Mouse (Mus musculus) lung, adult 2 months (tissue): Measurements from ENCODE around the gene Fnbp1. TPM values are rescaled to one million over a fixed set of nuclear protein-coding genes. Genes with fewer than 3 reads are reported as not detected.

Experiments used
- DNase-seq: peaks from one replicate; pipeline ENCODE4 v3.0.0; 2022
- H3K4me1 ChIP-seq: fragments of 200-500 bp; 2 replicates; pipeline ENCODE4 v1.6.1; 2011; ENCODE audit warnings: low read length; ENCODE audit not compliant: control insufficient read depth, insufficient read depth
- H3K4me3 ChIP-seq: fragments of 200-500 bp; replicated peaks from 2 replicates; pipeline ENCODE3; 2011; ENCODE audit warnings: low read depth, mild to moderate bottlenecking, control low read depth, low read length; ENCODE audit errors: extremely low read depth
- CTCF ChIP-seq: fragments of 200-500 bp; IDR thresholded peaks from 2 replicates; pipeline ENCODE4 v1.5.1; 2011; ENCODE audit warnings: mild to moderate bottlenecking, low read length, control low read depth; ENCODE audit not compliant: insufficient read depth
- POLR2A ChIP-seq: fragments of 200-500 bp; IDR thresholded peaks from 2 replicates; pipeline ENCODE4 v1.6.1; 2011; ENCODE audit warnings: low read depth, mild to moderate bottlenecking, control low read depth, low read length, borderline replicate concordance; ENCODE audit errors: extremely low read depth
- WGBS: fragments of 180-500 bp; shearing (Covaris S2); methylation state at CpG from one replicate; pipeline ENCODE4 v1.1.7; 2018; 5-methylcytosine and 5-hydroxymethylcytosine counted together
- polyA plus RNA-seq: library from polyadenylated mRNA; depleted of rRNA; stranded (reverse); fragments of >200 nt; gene quantifications from 2 replicates; pipeline ENCODE4 v1.2.3, GENCODE M21; 2012

Fnbp1 gene
- polyA plus RNA-seq, 1 experiment = 47.4 TPM

DNA sequence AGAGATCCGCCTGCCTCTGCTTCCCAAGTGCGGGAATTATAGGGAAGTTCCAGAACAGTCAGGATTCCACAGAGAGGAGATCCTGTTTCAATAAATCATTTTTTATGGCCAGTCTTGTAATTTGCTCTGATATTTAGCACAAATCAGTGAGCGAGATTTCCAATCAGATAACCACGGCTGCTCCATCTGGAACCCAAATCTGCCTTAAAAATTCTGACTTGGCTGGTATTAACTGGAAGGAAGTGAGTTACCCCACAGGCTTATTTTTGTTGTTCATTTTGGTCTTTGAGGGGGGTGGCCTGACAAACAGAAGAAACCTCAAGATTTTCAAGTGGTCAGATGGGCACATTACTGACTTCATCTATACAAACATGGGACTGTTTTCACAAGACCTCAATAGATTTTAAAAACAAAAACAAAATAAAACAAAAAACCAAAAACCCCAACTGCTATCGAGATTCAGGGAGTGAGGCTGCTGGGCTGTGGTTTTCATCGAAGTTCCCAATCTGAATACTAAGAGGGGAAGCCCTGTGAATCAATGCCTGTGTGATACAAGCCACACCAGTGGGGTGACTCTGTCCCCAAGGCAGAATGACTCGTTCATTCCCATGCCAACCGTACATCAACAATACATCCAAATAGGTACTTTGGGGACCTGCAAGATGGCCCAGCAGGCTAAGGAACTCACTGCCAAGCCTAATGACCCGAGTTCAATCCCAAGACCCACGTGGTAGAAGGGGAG, 23.0 kb downstream of the Fnbp1 start:
- Histone ChIP-seq H3K4me3 (no peak overlapping the region), H3K4me1 (peaks cover 13% of the 10 kb centered on the region)
- no peak for DNase-seq
- WGBS = 80% methylated on average over 10 of the region's 10 CpGs
- no peak for TF ChIP-seq CTCF
- no peak for TF ChIP-seq POLR2A

DNA sequence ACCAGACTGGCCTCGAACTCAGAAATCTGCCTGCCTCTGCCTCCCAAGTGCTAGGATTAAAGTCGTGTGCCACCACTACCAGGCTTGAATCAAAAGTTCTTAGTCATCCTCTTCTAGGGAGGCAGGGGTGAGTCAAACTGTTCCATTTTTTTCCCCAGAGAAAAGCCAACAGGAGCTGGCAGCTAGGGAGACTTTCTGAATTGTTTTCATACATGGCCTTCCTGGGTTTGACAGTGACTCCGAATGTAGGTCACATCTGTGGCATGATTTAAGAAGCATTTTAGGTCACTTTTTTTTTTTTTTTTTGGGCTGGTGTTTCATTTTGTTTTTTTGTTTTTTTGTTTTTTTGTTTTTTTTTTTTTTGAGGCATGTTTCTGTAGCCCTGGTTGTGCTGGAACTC, 23.6 kb downstream of the Fnbp1 start:
- Histone ChIP-seq H3K4me1 (peaks cover 13% of the 10 kb centered on the region), H3K4me3 (no peak overlapping the region)
- DNase-seq = no peak
- WGBS = 65% methylated on average over 3 of the region's 3 CpGs
- TF ChIP-seq POLR2A (no peak), CTCF (no peak)

DNA sequence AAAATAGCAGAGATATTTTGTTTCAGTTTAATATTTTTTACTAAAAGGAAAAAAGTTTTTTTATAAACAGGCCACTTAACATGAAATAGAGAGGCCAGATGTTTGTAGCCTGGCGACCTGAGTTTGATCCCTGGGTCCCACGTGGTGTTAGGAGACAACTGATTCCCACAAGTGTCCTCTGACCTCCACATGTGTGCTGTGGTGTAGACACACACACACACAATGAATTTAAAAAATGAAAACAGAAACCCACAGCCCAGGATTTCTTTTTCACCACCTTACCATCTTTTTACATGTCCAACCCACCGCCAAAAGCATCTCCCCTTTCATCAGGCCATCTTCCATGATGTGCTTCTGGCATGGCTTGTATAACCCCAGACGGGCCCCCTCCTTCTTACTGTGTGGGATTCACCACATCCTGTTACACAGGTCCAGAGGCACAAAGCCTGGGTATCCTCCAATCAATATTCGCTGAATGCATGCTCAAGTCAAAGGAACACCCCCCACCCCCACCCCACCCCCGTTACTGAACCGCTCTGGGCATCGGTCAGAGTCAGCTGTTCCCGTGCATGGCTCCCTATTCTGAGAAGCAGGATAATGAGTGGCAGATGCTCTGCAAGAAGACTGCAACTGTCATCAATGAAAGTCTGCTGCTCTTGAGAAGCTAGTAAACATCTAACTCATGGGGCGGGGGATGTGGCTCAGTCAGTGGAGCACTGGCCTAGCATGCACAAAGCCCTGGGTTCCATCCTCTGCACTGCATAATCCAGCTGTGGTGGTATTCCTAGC, 25.7 kb downstream of the Fnbp1 start:
- Histone ChIP-seq H3K4me1 (peaks cover 13% of the 10 kb centered on the region), H3K4me3 (no peak overlapping the region)
- TF ChIP-seq CTCF (no peak), POLR2A (no peak)
- DNase-seq = no peak
- WGBS = 56% methylated on average over 10 of the region's 10 CpGs

DNA sequence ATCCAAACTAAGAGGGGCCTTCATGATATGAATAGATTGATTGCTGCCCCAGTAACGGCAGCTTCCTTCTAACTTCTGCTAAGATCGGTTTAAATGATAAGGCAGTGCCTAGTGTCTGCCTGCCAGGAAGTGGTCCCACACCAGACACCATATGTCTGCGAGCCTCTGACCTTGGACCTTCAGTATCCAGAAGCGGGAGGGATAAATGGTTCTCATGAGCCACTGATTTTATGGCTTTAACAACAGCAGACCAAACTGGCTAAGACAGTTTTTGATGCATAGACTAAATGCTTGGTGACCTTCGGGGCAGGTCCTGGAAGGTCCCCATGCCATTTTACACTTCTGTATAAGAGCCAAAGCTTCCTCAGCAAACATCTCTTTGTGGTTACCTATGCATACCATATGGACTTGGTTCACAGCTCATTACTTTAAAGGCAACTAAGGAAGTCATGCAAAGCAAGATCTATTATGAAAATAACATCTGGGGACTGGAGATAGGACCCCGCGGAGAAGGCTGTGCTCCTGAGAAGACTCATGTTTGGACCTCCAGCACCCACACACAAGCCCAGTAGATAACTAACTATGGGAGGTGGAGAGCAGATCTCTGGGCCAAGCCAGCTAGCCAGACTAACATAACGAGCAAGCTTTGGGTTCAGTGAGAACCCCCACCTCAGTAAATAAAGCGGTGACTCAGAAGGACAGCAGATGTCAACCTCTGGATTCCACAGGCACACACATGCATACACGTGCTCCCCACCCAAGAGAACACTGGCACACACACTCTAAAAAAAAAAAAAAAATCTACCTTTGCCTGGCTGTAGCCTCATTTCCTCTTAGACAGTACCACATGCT, 26.5 kb downstream of the Fnbp1 start:
- TF ChIP-seq POLR2A = no peak
- TF ChIP-seq CTCF = no peak
- DNase-seq = no peak
- H3K4me3 ChIP-seq = no peak overlapping the region
- H3K4me1 ChIP-seq = peaks cover 13% of the 10 kb centered on the region
- 44% methylated on average over 10 of the region's 10 CpGs for WGBS

DNA sequence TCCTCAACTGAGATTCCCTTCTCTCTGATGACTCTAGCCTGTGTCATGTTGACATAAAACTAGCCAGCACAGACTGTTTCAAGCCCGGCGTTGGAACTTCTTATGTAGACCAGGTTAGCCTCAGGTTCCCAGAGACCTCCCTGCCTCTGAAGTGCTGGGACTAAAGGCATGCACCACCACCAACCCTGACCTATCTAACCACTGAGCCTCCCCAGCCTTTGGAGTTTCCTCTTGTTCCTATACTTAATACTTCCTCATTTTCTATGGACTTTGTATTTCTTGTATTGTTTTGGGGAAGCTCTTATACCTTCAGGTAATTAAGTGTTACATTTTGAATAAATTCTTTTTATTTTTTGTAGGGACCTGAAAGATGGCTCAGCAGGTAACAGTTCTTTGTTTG, 27.6 kb downstream of the Fnbp1 start:
- no peak for TF ChIP-seq CTCF
- 84% methylated on average over 2 of the region's 2 CpGs for WGBS
- Histone ChIP-seq H3K4me1 (peaks cover 7% of the 10 kb centered on the region), H3K4me3 (no peak overlapping the region)
- no peak for DNase-seq

DNA sequence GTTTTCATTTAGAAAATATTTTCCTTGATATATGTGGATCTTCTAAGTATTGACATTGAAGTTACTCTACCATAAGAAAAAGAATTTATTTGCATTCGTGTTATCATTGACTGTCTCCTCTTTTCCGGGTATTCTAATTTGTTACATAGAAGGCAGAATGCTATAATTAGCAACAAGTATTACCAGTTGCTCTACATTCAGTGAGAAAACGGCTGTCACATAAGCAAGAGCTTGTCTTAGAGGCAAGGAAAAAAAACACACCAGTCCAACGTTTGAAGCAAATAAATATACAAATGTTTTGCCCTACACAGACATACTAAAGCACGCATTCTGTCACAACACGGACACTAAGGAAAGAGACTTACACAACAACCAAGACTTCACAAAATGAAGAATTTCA, 30.1 kb downstream of the Fnbp1 start:
- 50% methylated on average over 6 of the region's 6 CpGs for WGBS
- TF ChIP-seq CTCF = no peak
- TF ChIP-seq POLR2A = no peak

DNA sequence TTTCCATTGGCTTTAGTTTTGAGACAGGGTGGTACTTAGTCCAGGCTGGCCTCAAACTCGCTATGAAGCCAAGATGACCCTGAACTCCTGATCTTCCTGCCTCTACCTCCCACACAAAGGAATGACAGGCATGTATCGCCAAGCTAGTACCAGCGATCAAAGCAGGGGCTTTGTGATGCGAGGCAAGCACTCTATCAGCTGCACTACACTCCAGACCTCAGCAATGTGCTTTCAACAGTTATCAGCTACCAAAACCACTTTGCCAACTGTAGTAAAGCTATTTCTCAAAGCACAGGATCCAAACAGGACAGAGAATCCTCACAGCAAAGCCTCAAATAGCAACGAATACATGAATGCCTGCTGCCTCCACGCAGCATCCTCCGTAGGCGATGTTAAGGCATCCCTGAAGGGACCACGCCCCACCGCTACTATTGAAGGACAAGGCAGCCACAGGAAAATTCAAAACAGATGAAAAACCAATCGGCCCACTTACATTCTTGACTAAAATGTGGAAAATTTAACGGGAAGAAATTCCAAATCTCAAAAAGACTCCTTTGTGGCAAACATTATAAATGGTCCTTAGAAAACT, 31.8 kb downstream of the Fnbp1 start:
- Histone ChIP-seq H3K4me3 (no peak overlapping the region), H3K4me1 (peaks cover 17% of the 10 kb centered on the region)
- 74% methylated on average over 12 of the region's 12 CpGs for WGBS
- no peak for DNase-seq
- TF ChIP-seq CTCF (no peak), POLR2A (no peak)

More for the DNA sequence above, 30.1 kb downstream of the Fnbp1 start:
- Histone ChIP-seq H3K4me1 (peaks cover 20% of the 10 kb centered on the region), H3K4me3 (no peak overlapping the region)
- DNase-seq = no peak

DNA sequence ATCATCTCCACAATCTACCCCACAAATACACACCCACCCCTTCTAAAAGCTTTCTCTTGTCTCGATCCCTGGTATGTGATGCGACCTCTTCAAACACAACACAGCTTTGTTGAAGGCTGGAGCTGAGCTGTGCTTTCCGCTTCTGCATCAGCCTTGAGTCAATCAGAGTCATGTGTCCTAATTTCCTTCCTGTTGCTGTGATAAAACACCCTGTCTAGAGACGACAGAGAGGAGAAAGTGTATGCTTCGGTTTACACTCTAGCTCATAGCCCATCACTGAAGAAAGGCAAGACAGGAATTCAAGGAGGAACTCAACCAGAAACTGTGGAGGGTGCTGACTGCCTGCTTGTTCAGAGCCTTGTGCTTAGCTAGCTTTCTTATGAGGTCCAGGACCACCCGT, 33.6 kb downstream of the Fnbp1 start:
- no peak for DNase-seq
- no peak overlapping the region for H3K4me3 ChIP-seq
- no peak for TF ChIP-seq CTCF
- TF ChIP-seq POLR2A = no peak
- peaks cover 16% of the 10 kb centered on the region for H3K4me1 ChIP-seq
- WGBS = 35% methylated on average over 6 of the region's 6 CpGs
